Mouse (Mus musculus) thymus, adult 2 months (tissue): Measurements from ENCODE around the gene Cpm.
"Not testable (repeated sequence)": the region's sequence is repeated elsewhere in the genome, so short reads cannot be mapped to it uniquely, and the experiment has no call there.

Experiments used
- CTCF ChIP-seq: fragments of 200-500 bp; IDR thresholded peaks from 2 replicates; pipeline ENCODE4 v1.5.1; 2012; ENCODE audit warnings: mild to moderate bottlenecking, control low read depth, low read length, moderate library complexity, borderline replicate concordance; ENCODE audit not compliant: control insufficient read depth, poor library complexity, insufficient read depth; ENCODE audit errors: extremely low read depth
- POLR2A ChIP-seq: fragments of 200-500 bp; IDR thresholded peaks from 2 replicates; pipeline ENCODE4 v1.6.1; 2012; ENCODE audit warnings: mild to moderate bottlenecking, low read length, control low read depth, moderate library complexity; ENCODE audit not compliant: control insufficient read depth, poor library complexity, insufficient read depth; ENCODE audit errors: extremely low read depth

DNA sequence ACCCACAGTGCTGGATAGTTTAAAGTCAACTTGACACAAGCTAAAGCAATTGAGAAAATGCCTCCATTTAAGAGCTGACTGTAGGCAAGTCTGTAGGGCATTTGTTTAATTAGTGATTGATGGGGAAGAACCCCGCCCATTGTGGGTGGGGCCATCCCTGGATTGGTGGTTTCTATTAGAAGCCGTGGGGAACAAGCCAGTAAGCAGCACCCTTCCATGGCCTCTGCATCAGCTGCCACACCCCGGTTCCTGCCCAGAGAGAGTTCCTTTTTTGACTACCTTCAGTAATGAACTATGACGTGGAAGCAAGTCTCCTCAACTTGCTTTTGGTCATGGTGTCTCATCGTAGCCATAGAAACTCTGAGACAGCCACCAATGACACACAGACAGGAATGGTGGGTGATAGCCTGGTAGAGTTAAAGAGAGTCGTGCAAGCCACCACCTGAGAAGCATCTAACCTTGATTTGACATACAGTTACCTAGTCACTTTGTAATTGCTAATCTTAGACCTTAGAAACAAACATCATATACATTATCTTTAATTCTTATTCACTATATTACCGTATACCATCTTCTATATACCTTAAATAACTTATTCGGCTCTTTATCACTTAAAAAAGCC lies 30.2 kb upstream of the Cpm start:
- not testable (repeated sequence) for TF ChIP-seq POLR2A, CTCF
